Mouse (Mus musculus) olfactory bulb, adult 2 months (tissue): ENCODE data around the gene Myh3.

Experiments
- CTCF ChIP-seq: fragments of 200-500 bp; IDR thresholded peaks from 2 replicates; pipeline ENCODE4 v1.5.1; 2012; ENCODE audit warnings: low read depth, mild to moderate bottlenecking, low read length, moderate library complexity; ENCODE audit not compliant: insufficient read depth
- POLR2A ChIP-seq: fragments of 200-500 bp; IDR thresholded peaks from 2 replicates; pipeline ENCODE4 v1.6.1; 2012; ENCODE audit warnings: mild to moderate bottlenecking, low read depth, low read length, moderate library complexity; ENCODE audit not compliant: insufficient read depth

DNA sequence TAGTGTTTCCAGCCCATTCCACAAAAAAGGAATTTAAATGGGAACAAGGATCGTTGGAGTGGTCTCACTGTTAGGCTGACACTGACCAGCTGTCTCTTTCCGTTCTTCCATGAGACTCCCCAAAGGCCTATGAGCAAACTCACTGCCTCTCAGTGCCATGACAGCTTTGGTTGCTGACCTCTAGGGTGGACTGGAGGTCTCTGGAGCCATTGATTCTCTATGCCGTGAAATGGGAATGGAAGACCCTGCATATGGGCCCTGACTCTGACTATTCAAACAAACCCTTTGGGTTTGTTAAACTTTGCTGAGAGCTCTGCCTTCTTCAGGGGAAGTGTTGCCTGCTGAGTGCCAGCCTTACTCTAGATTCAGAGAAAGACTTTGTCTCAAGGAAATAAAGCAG lies 10.4 kb upstream of the Myh3 start:
- TF ChIP-seq CTCF (no peak), POLR2A (no peak)
